Comparison of ENCODE assay signal across 13 mouse cellular contexts in the genomic region with DNA sequence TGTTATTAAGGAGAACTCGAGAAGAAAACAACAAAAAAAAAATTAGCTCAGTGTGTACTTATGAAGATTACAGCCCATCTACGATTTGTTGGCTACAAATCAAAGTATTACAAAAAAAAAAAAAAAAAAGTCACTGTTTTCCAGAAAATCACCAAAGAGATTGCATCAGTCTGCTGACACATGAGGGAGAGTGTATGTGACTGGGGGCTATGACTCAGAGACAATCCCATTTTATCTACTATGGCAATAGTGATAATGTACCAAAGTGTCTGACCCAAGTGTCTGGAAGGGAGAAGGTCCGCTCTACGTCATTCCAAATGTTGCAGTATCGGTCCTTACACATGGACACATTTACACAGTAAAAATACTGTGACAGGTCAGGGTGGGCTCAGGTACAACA.
"Had no signal": no experiment of that assay in that cellular context is flagged by ENCODE, and none has a peak within 500 bp of the region (broad histone marks: within the 10 kb centered on the region; RNA-seq: fewer than 3 reads in every experiment).

No protein-coding gene starts in this region.

- H3K9me3 ChIP-seq: limb, embryonic 12.5 days; liver, embryonic 13.5 days; midbrain, embryonic 13.5 days; neural tube, embryonic 15.5 days had no signal

- H3K4me2 ChIP-seq: limb, embryonic 12.5 days; liver, embryonic 13.5 days; midbrain, embryonic 13.5 days; neural tube, embryonic 15.5 days had no signal

- H3K27me3 ChIP-seq: limb, embryonic 12.5 days; liver, embryonic 13.5 days; midbrain, embryonic 13.5 days; neural tube, embryonic 15.5 days had no signal

- H3K4me1 ChIP-seq: limb, embryonic 12.5 days; midbrain, embryonic 13.5 days had no signal

- H3K36me3 ChIP-seq: limb, embryonic 12.5 days; liver, embryonic 13.5 days; midbrain, embryonic 13.5 days; neural tube, embryonic 15.5 days had no signal

- ATAC-seq: intestine, postnatal 0 days; liver, postnatal 0 days; midbrain, embryonic 13.5 days had no signal

- H3K27ac ChIP-seq: limb, embryonic 12.5 days; liver, embryonic 13.5 days; midbrain, embryonic 13.5 days; neural tube, embryonic 15.5 days had no signal

- H3K9ac ChIP-seq: limb, embryonic 12.5 days; liver, embryonic 13.5 days; liver, postnatal 0 days; midbrain, embryonic 13.5 days; neural tube, embryonic 15.5 days had no signal

- DNase-seq: kidney, adult 8-10 months; kidney, postnatal 25 days; layer of hippocampus, postnatal 36 days; liver; liver, embryonic 13.5 days; liver, postnatal 0 days; spleen, adult 18-20 months; thymus, adult 18-20 months; thymus, postnatal 14 days had no signal

- H3K4me3 ChIP-seq: limb, embryonic 12.5 days; liver, embryonic 13.5 days; midbrain, embryonic 13.5 days; neural tube, embryonic 15.5 days had no signal
